Mouse (Mus musculus) myocyte (in vitro differentiated cells): ENCODE results near the gene Ltbr.

Experiments used
- CEBPB ChIP-seq: IDR thresholded peaks from 2 replicates; pipeline ENCODE4 v1.6.1; 2011; ENCODE audit warnings: mild to moderate bottlenecking, moderate library complexity; ENCODE audit not compliant: poor library complexity, insufficient read depth, severe bottlenecking
- MAX ChIP-seq: IDR thresholded peaks from one replicate; pipeline ENCODE4 v1.6.1; 2011; ENCODE audit warnings: low read depth, mild to moderate bottlenecking, control low read depth
- MYOD1 ChIP-seq, 3 experiments: IDR thresholded peaks; one replicate each; pipeline ENCODE4 v1.6.1; 2011; ENCODE audit warnings: control low read depth in 2 of 3, low read depth in 2 of 3, mild to moderate bottlenecking in 2 of 3, moderate library complexity in 1 of 3; ENCODE audit not compliant: insufficient read length in 2 of 3, control insufficient read depth in 1 of 3
- MYOG ChIP-seq, 3 experiments: IDR thresholded peaks; one replicate each; pipeline ENCODE4 v1.6.1; 2011; ENCODE audit warnings: control low read depth in 2 of 3, low read depth in 2 of 3, mild to moderate bottlenecking in 2 of 3; ENCODE audit not compliant: insufficient read length in 2 of 3, control insufficient read depth in 1 of 3, insufficient read depth in 1 of 3
- POLR2A ChIP-seq: IDR thresholded peaks from one replicate; pipeline ENCODE4 v1.6.1; 2011; ENCODE audit warnings: low read depth, mild to moderate bottlenecking, control low read depth, moderate library complexity; ENCODE audit not compliant: insufficient read length
- TCF12 ChIP-seq: IDR thresholded peaks from one replicate; pipeline ENCODE4 v1.6.1; 2011; ENCODE audit warnings: mild to moderate bottlenecking, control low read depth; ENCODE audit not compliant: poor library complexity, insufficient read depth, severe bottlenecking
- TCF3 ChIP-seq: IDR thresholded peaks from one replicate; pipeline ENCODE4 v1.6.1; 2011; ENCODE audit warnings: low read depth, control low read depth; ENCODE audit not compliant: insufficient read length
- USF1 ChIP-seq: IDR thresholded peaks from one replicate; pipeline ENCODE4 v1.6.1; 2011; ENCODE audit warnings: low read depth, mild to moderate bottlenecking, control low read depth, moderate library complexity

DNA sequence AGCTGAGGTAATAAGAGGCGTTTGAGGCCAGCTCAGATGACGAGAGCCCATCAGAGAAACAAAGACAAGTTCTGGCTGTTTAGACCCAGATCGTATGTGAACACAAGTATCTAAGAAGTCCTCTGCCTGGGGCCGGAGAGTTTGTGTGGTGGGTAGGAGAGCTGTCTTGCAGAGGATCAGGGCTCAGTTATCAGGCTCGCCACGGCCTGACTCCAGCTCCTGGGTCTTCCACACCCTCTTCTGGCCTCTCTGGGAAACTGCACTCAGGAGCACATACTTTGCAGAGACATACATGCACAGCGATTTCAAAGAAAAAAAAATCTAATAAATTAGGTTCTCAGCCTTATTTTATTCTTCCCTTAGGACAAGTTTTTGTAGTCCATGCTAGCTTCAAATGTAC lies 28.9 kb downstream of the Ltbr start:
- no peak for TF ChIP-seq POLR2A
- TF ChIP-seq TCF12 = no peak
- no peak for TF ChIP-seq MYOG (IDR thresholded peaks at IDR 0.05; ENCODE audit: control insufficient read depth in 1 of 3, insufficient read depth in 1 of 3, insufficient read length in 2 of 3, low read depth in 2 of 3)
- TF ChIP-seq TCF3 = no peak
- TF ChIP-seq MAX = no peak
- no peak for TF ChIP-seq MYOD1 (IDR thresholded peaks at IDR 0.05; ENCODE audit: control insufficient read depth in 1 of 3, insufficient read length in 2 of 3, low read depth in 2 of 3)
- TF ChIP-seq USF1 = no peak
- TF ChIP-seq CEBPB = no peak
